Mouse (Mus musculus): Measurements from ENCODE around the gene Pde9a. TPM values are rescaled to one million over a fixed set of nuclear protein-coding genes. Genes with fewer than 3 reads are reported as not detected.

The Pde9a gene
- polyA plus RNA-seq, 1 experiment, result 3.4 TPM

GRCm38 (mm10) chr17:31409741-31410350 is 23.8 kb downstream of the Pde9a start:
- Histone ChIP-seq H3K27ac (ENCODE audit: insufficient read depth, low read length) (no peak overlapping the region), H3K4me1 (ENCODE audit: control insufficient read depth, insufficient read depth, low read length) (no peaks in the 10 kb centered on the region), H3K4me3 (ENCODE audit: insufficient read depth, low read length) (no peak overlapping the region)
- TF ChIP-seq POLR2A (IDR thresholded peaks at IDR 0.05; ENCODE audit: low read depth, low read length), result no peak
- TF ChIP-seq CTCF (IDR thresholded peaks at IDR 0.05; ENCODE audit: borderline replicate concordance, insufficient read depth, low read length), result no peak

- Histone ChIP-seq H3K27ac (ENCODE audit: insufficient read depth, low read length) (no peak overlapping the region), H3K4me3 (ENCODE audit: insufficient read depth, low read length) (no peak overlapping the region), H3K4me1 (ENCODE audit: control insufficient read depth, insufficient read depth, low read length) (no peaks in the 10 kb centered on the region)
- TF ChIP-seq CTCF (IDR thresholded peaks at IDR 0.05; ENCODE audit: borderline replicate concordance, insufficient read depth, low read length) (no peak), POLR2A (IDR thresholded peaks at IDR 0.05; ENCODE audit: low read depth, low read length) (no peak)
Measured at GRCm38 (mm10) chr17:31415258-31415657, 29.2 kb downstream of the Pde9a start.

- Histone ChIP-seq H3K4me1 (ENCODE audit: control insufficient read depth, insufficient read depth, low read length) (no peaks in the 10 kb centered on the region), H3K27ac (ENCODE audit: insufficient read depth, low read length) (no peak overlapping the region), H3K4me3 (ENCODE audit: insufficient read depth, low read length) (no peak overlapping the region)
- TF ChIP-seq POLR2A (IDR thresholded peaks at IDR 0.05; ENCODE audit: low read depth, low read length), result no peak
- TF ChIP-seq CTCF (IDR thresholded peaks at IDR 0.05; ENCODE audit: borderline replicate concordance, insufficient read depth, low read length), result no peak
Measured at GRCm38 (mm10) chr17:31418804-31419597, 33.0 kb downstream of the Pde9a start.

GRCm38 (mm10) chr17:31419598-31419950 is 33.6 kb downstream of the Pde9a start:
- H3K4me3 ChIP-seq (ENCODE audit: insufficient read depth, low read length), result no peak overlapping the region
- no peaks in the 10 kb centered on the region for H3K4me1 ChIP-seq (ENCODE audit: control insufficient read depth, insufficient read depth, low read length)
- no peak overlapping the region for H3K27ac ChIP-seq (ENCODE audit: insufficient read depth, low read length)
- TF ChIP-seq POLR2A (IDR thresholded peaks at IDR 0.05; ENCODE audit: low read depth, low read length), result no peak
- TF ChIP-seq CTCF (IDR thresholded peaks at IDR 0.05; ENCODE audit: borderline replicate concordance, insufficient read depth, low read length), result no peak

GRCm38 (mm10) chr17:31419995-31420394 is 34.0 kb downstream of the Pde9a start:
- TF ChIP-seq POLR2A (IDR thresholded peaks at IDR 0.05; ENCODE audit: low read depth, low read length) (no peak), CTCF (IDR thresholded peaks at IDR 0.05; ENCODE audit: borderline replicate concordance, insufficient read depth, low read length) (no peak)

GRCm38 (mm10) chr17:31420658-31421057 is 34.6 kb downstream of the Pde9a start:
- Histone ChIP-seq H3K27ac (ENCODE audit: insufficient read depth, low read length) (no peak overlapping the region), H3K4me3 (ENCODE audit: insufficient read depth, low read length) (no peak overlapping the region), H3K4me1 (ENCODE audit: control insufficient read depth, insufficient read depth, low read length) (no peaks in the 10 kb centered on the region)
- TF ChIP-seq CTCF (IDR thresholded peaks at IDR 0.05; ENCODE audit: borderline replicate concordance, insufficient read depth, low read length) (no peak), POLR2A (IDR thresholded peaks at IDR 0.05; ENCODE audit: low read depth, low read length) (no peak)

More at GRCm38 (mm10) chr17:31419995-31420394, 34.0 kb downstream of the Pde9a start:
- no peaks in the 10 kb centered on the region for H3K4me1 ChIP-seq (ENCODE audit: control insufficient read depth, insufficient read depth, low read length)
- H3K27ac ChIP-seq (ENCODE audit: insufficient read depth, low read length), result no peak overlapping the region
- no peak overlapping the region for H3K4me3 ChIP-seq (ENCODE audit: insufficient read depth, low read length)

GRCm38 (mm10) chr17:31422381-31422780 is 36.4 kb downstream of the Pde9a start:
- no peak for TF ChIP-seq CTCF (IDR thresholded peaks at IDR 0.05; ENCODE audit: borderline replicate concordance, insufficient read depth, low read length)
- no peak for TF ChIP-seq POLR2A (IDR thresholded peaks at IDR 0.05; ENCODE audit: low read depth, low read length)
- H3K27ac ChIP-seq (ENCODE audit: insufficient read depth, low read length), result no peak overlapping the region
- no peaks in the 10 kb centered on the region for H3K4me1 ChIP-seq (ENCODE audit: control insufficient read depth, insufficient read depth, low read length)
- no peak overlapping the region for H3K4me3 ChIP-seq (ENCODE audit: insufficient read depth, low read length)

GRCm38 (mm10) chr17:31423020-31423419 is 37.0 kb downstream of the Pde9a start:
- TF ChIP-seq CTCF (IDR thresholded peaks at IDR 0.05; ENCODE audit: borderline replicate concordance, insufficient read depth, low read length), result no peak
- no peak for TF ChIP-seq POLR2A (IDR thresholded peaks at IDR 0.05; ENCODE audit: low read depth, low read length)
- H3K27ac ChIP-seq (ENCODE audit: insufficient read depth, low read length), result no peak overlapping the region
- H3K4me1 ChIP-seq (ENCODE audit: control insufficient read depth, insufficient read depth, low read length), result no peaks in the 10 kb centered on the region
- no peak overlapping the region for H3K4me3 ChIP-seq (ENCODE audit: insufficient read depth, low read length)

GRCm38 (mm10) chr17:31424358-31424757 is 38.3 kb downstream of the Pde9a start:
- no peak overlapping the region for H3K4me3 ChIP-seq (ENCODE audit: insufficient read depth, low read length)
- no peak for TF ChIP-seq POLR2A (IDR thresholded peaks at IDR 0.05; ENCODE audit: low read depth, low read length)

GRCm38 (mm10) chr17:31424798-31425197 is 38.8 kb downstream of the Pde9a start:
- Histone ChIP-seq H3K4me3 (ENCODE audit: insufficient read depth, low read length) (no peak overlapping the region), H3K27ac (ENCODE audit: insufficient read depth, low read length) (no peak overlapping the region), H3K4me1 (ENCODE audit: control insufficient read depth, insufficient read depth, low read length) (no peaks in the 10 kb centered on the region)
- TF ChIP-seq POLR2A (IDR thresholded peaks at IDR 0.05; ENCODE audit: low read depth, low read length) (no peak), CTCF (IDR thresholded peaks at IDR 0.05; ENCODE audit: borderline replicate concordance, insufficient read depth, low read length) (no peak)

More at GRCm38 (mm10) chr17:31424358-31424757, 38.3 kb downstream of the Pde9a start:
- no peaks in the 10 kb centered on the region for H3K4me1 ChIP-seq (ENCODE audit: control insufficient read depth, insufficient read depth, low read length)
- H3K27ac ChIP-seq (ENCODE audit: insufficient read depth, low read length), result no peak overlapping the region
